8 mouse cellular contexts compared by ENCODE assay signal in genomic region chr12:109436852-109437251, GRCm38 (mm10). TPM values are rescaled to one million over a fixed set of nuclear protein-coding genes. Genes with fewer than 3 reads are reported as not detected.
DNase-seq lines count a peak whose midpoint lies in the region; ATAC-seq lines count a peak whose summit lies in the region.
"Had no signal": no experiment of that assay in that cellular context is flagged by ENCODE, and none has a peak within 500 bp of the region (broad histone marks: within the 10 kb centered on the region; RNA-seq: fewer than 3 reads in every experiment).

No protein-coding gene starts in this region.

- no peak overlapping the region for H3K9ac ChIP-seq in kidney, embryonic 15.5 days
- H3K9ac ChIP-seq in embryonic facial prominence, embryonic 14.5 days (ENCODE audit: low read depth, low read length) = peak overlapping the region; percentile 38
- peak overlapping the region; percentile 5; the same call in 1 of the 2 replicates for H3K9ac ChIP-seq in intestine, embryonic 14.5 days (ENCODE audit: low read length)
- H3K9ac ChIP-seq in midbrain, embryonic 14.5 days (replicated peaks; ENCODE audit: low read length) = peak overlapping the region; percentile 17; the same call in 1 of the 2 replicates

- H3K4me1 ChIP-seq in kidney, embryonic 15.5 days = peaks cover 42% of the 10 kb centered on the region
- H3K4me1 ChIP-seq in embryonic facial prominence, embryonic 14.5 days (ENCODE audit: control insufficient read depth, insufficient read depth, low read length) = peaks cover 56% of the 10 kb centered on the region
- peaks cover 66% of the 10 kb centered on the region for H3K4me1 ChIP-seq in intestine, embryonic 14.5 days (replicated peaks; ENCODE audit: control insufficient read depth, insufficient read depth, low read length)
- peaks cover 26% of the 10 kb centered on the region for H3K4me1 ChIP-seq in midbrain, embryonic 14.5 days (ENCODE audit: control insufficient read depth, insufficient read depth, low read length)

- H3K4me3 ChIP-seq in kidney, embryonic 15.5 days (replicated peaks) = no peak overlapping the region
- H3K4me3 ChIP-seq in embryonic facial prominence, embryonic 14.5 days (ENCODE audit: low read depth, low read length) = no peak overlapping the region
- no peak overlapping the region for H3K4me3 ChIP-seq in intestine, embryonic 14.5 days (ENCODE audit: low read depth, low read length)
- no peak overlapping the region for H3K4me3 ChIP-seq in midbrain, embryonic 14.5 days (replicated peaks; ENCODE audit: low read depth, low read length)
- H3K4me3 ChIP-seq: myocyte had no signal

- H3K27ac ChIP-seq in kidney, embryonic 15.5 days = peak overlapping the region; percentile 66
- peak overlapping the region; percentile 84 for H3K27ac ChIP-seq in embryonic facial prominence, embryonic 14.5 days (replicated peaks; ENCODE audit: low read depth, low read length)
- peak overlapping the region; percentile 92 for H3K27ac ChIP-seq in intestine, embryonic 14.5 days (ENCODE audit: low read depth)
- H3K27ac ChIP-seq in midbrain, embryonic 14.5 days (replicated peaks; ENCODE audit: low read depth, low read length) = no peak overlapping the region

- WGBS in kidney, embryonic 15.5 days = 19% methylated on average over 12 of the region's 12 CpGs
- WGBS in embryonic facial prominence, embryonic 14.5 days = 16% methylated on average over 11 of the region's 12 CpGs
- WGBS in intestine, embryonic 14.5 days = 16% methylated on average over 12 of the region's 12 CpGs
- 21% methylated on average over 12 of the region's 12 CpGs for WGBS in midbrain, embryonic 14.5 days

- peaks cover 11% of the 10 kb centered on the region; the same call in 1 of the 2 replicates for H3K27me3 ChIP-seq in kidney, embryonic 15.5 days
- no peaks in the 10 kb centered on the region for H3K27me3 ChIP-seq in embryonic facial prominence, embryonic 14.5 days (replicated peaks; ENCODE audit: control insufficient read depth, insufficient read depth, low read length)
- no peaks in the 10 kb centered on the region for H3K27me3 ChIP-seq in intestine, embryonic 14.5 days (replicated peaks; ENCODE audit: control insufficient read depth, insufficient read depth, low read length)
- peaks cover 39% of the 10 kb centered on the region for H3K27me3 ChIP-seq in midbrain, embryonic 14.5 days (ENCODE audit: control insufficient read depth, insufficient read depth, low read length)

- ATAC-seq in kidney, embryonic 15.5 days (replicated peaks; ENCODE audit: low FRiP score) = peak; percentile 22; the same call in 1 of the 2 replicates
- ATAC-seq in embryonic facial prominence, embryonic 14.5 days (ENCODE audit: low read depth) = peak; percentile 64; the same call in 1 of the 2 replicates
- ATAC-seq in intestine, embryonic 14.5 days (replicated peaks; ENCODE audit: low FRiP score, low TSS enrichment, low read depth) = peak; percentile 80
- no peak for ATAC-seq in midbrain, embryonic 14.5 days (ENCODE audit: low FRiP score, low TSS enrichment)

- peak overlapping the region; percentile 38; the same call in 1 of the 2 replicates for H3K4me2 ChIP-seq in kidney, embryonic 15.5 days
- peak overlapping the region; percentile 1; the same call in 1 of the 2 replicates for H3K4me2 ChIP-seq in embryonic facial prominence, embryonic 14.5 days (ENCODE audit: low read depth, low read length)
- peak overlapping the region; percentile 20 for H3K4me2 ChIP-seq in intestine, embryonic 14.5 days (ENCODE audit: low read length)
- no peak overlapping the region for H3K4me2 ChIP-seq in midbrain, embryonic 14.5 days (ENCODE audit: low read length)

- H3K9me3 ChIP-seq in kidney, embryonic 15.5 days (replicated peaks) = no peaks in the 10 kb centered on the region
- H3K9me3 ChIP-seq in embryonic facial prominence, embryonic 14.5 days (ENCODE audit: control insufficient read depth, low read length) = no peaks in the 10 kb centered on the region
- H3K9me3 ChIP-seq in intestine, embryonic 14.5 days (ENCODE audit: control insufficient read depth, low read length) = no peaks in the 10 kb centered on the region
- no peaks in the 10 kb centered on the region for H3K9me3 ChIP-seq in midbrain, embryonic 14.5 days (ENCODE audit: control insufficient read depth, low read length)

- no peaks in the 10 kb centered on the region for H3K36me3 ChIP-seq in kidney, embryonic 15.5 days
- no peaks in the 10 kb centered on the region for H3K36me3 ChIP-seq in embryonic facial prominence, embryonic 14.5 days (ENCODE audit: control insufficient read depth, insufficient read depth, low read length)
- H3K36me3 ChIP-seq in intestine, embryonic 14.5 days (ENCODE audit: control insufficient read depth, insufficient read depth, low read length) = no peaks in the 10 kb centered on the region
- no peaks in the 10 kb centered on the region for H3K36me3 ChIP-seq in midbrain, embryonic 14.5 days (ENCODE audit: control insufficient read depth, insufficient read depth, low read length)

- no peak for DNase-seq in kidney, postnatal 14 days
- peak; percentile 88 for DNase-seq in embryonic facial prominence, embryonic 14.5 days (ENCODE audit: low spot score)
- peak; percentile 83 for DNase-seq in intestine, embryonic 14.5 days (ENCODE audit: low spot score)
- no peak for DNase-seq in midbrain, embryonic 14.5 days
- DNase-seq in cerebellum, adult 9-10 months = no peak
- no peak for DNase-seq in kidney, postnatal 25 days

RNA-seq across cellular contexts. Expression of gene Dlk1, which starts 15.8 kb away (rescaled TPM):
- polyA plus RNA-seq in kidney, embryonic 15.5 days (2015; fragmentation: Nextera tagmentation; extraction: Ambion mirVana) = 116 and 182 TPM in 2 replicates
- polyA plus RNA-seq in embryonic facial prominence, embryonic 14.5 days (2014; fragmentation: Nextera tagmentation; extraction: Ambion mirVana) = 918 and 968 TPM in 2 replicates
- 398 and 437 TPM in 2 replicates for polyA plus RNA-seq in intestine, embryonic 14.5 days (2014; fragmentation: Nextera tagmentation; extraction: Ambion mirVana)
- polyA plus RNA-seq in midbrain, embryonic 14.5 days (2014; fragmentation: Nextera tagmentation; extraction: Ambion mirVana) = 50.3 and 51.4 TPM in 2 replicates
- polyA plus RNA-seq: myocyte had no signal

Comparison
In these comparisons a context has a peak if more than half of its experiments do, and no peak if none do; other contexts are left out.
1. DNase-seq: peak in embryonic facial prominence, embryonic 14.5 days (single experiment) and intestine, embryonic 14.5 days (single experiment); none in kidney, postnatal 14 days (single experiment), midbrain, embryonic 14.5 days (single experiment), cerebellum, adult 9-10 months (single experiment) and kidney, postnatal 25 days (0 of 2).